Mouse (Mus musculus) T-cell, adult 2 months (primary cell): Measurements from ENCODE around the gene Lrrc39.

Experiments
- DNase-seq: peaks from one replicate; pipeline ENCODE4 v3.0.0; 2022; ENCODE audit warnings: low spot score

Gene Lrrc39

GRCm38 (mm10) chr3:116614295-116614892, 51.6 kb downstream of the Lrrc39 start, which contains the start of gene Trmt13:
TSS of gene Trmt13 (minus strand) at chr3:116614587.
- no peak for DNase-seq

GRCm38 (mm10) chr3:116615318-116616068, 52.7 kb downstream of the Lrrc39 start:
- no peak for DNase-seq

GRCm38 (mm10) chr3:116618855-116619254, 56.1 kb downstream of the Lrrc39 start:
- DNase-seq = no peak

GRCm38 (mm10) chr3:116620636-116621370, 58.0 kb downstream of the Lrrc39 start:
- no peak for DNase-seq

- no peak for DNase-seq
Observed at GRCm38 (mm10) chr3:116622641-116623040, 59.9 kb downstream of the Lrrc39 start.

- no peak for DNase-seq
Observed at GRCm38 (mm10) chr3:116631459-116631858, 68.7 kb downstream of the Lrrc39 start.
